Mouse (Mus musculus) liver, postnatal 0 days (tissue): ENCODE results near the gene Crygf. TPM values are rescaled to one million over a fixed set of nuclear protein-coding genes. Genes with fewer than 3 reads are reported as not detected.
"Not testable (repeated sequence)": the region's sequence is repeated elsewhere in the genome, so short reads cannot be mapped to it uniquely, and the experiment has no call there.

ENCODE experiments used
- ATAC-seq: fragments of 200-750 bp; cut with Nextera tagmentation; 2 replicates; pipeline ENCODE4 v1.8.0; 2017; ENCODE audit warnings: mild to moderate bottlenecking, moderate library complexity
- DNase-seq: peaks from one replicate; pipeline ENCODE4 v3.0.0-alpha.2; 2016
- H3K27ac ChIP-seq: fragments of 300-500 bp; sonication (generic); 2 replicates; pipeline ENCODE4 v1.5.1; 2014; ENCODE audit warnings: antibody characterized with exemption, moderate library complexity, mild to moderate bottlenecking, low read depth
- H3K27me3 ChIP-seq: fragments of 300-500 bp; sonication (generic); 2 replicates; pipeline ENCODE4 v1.6.1; 2014; ENCODE audit warnings: low read length, control low read depth, mixed read lengths; ENCODE audit not compliant: insufficient read depth
- H3K36me3 ChIP-seq: fragments of 300-500 bp; sonication (generic); replicated peaks from 2 replicates; pipeline ENCODE4 v1.6.1; 2014; ENCODE audit warnings: mild to moderate bottlenecking, control low read depth, low read length, moderate library complexity, mixed read lengths; ENCODE audit not compliant: insufficient read depth
- H3K4me1 ChIP-seq: fragments of 300-500 bp; sonication (generic); 2 replicates; pipeline ENCODE4 v1.6.1; 2014; ENCODE audit warnings: antibody characterized with exemption, mild to moderate bottlenecking, control low read depth; ENCODE audit not compliant: insufficient read depth
- H3K4me2 ChIP-seq: fragments of 300-500 bp; sonication (generic); 2 replicates; pipeline ENCODE4 v1.6.1; 2014; ENCODE audit warnings: low read depth, mild to moderate bottlenecking, low read length, moderate library complexity, mixed read lengths
- H3K4me3 ChIP-seq: fragments of 300-500 bp; sonication (generic); 2 replicates; pipeline ENCODE4 v1.5.1; 2014; ENCODE audit warnings: low read depth, low read length
- H3K9ac ChIP-seq: fragments of 300-500 bp; sonication (generic); replicated peaks from 2 replicates; pipeline ENCODE4 v1.6.1; 2014; ENCODE audit warnings: mild to moderate bottlenecking, moderate library complexity
- H3K9me3 ChIP-seq: fragments of 300-500 bp; sonication (generic); 2 replicates; pipeline ENCODE4 v1.6.1; 2016; ENCODE audit warnings: mild to moderate bottlenecking, control low read depth, low read length, mixed read lengths
- CTCF ChIP-seq: sonication (generic); IDR thresholded peaks from 2 replicates; pipeline ENCODE4 v1.5.1; 2016; ENCODE audit warnings: antibody characterized with exemption, low read depth
- EP300 ChIP-seq: IDR thresholded peaks from 2 replicates; pipeline ENCODE4 v1.6.1; 2016; ENCODE audit warnings: antibody characterized with exemption, low read depth, mild to moderate bottlenecking
- WGBS: fragments of 180-500 bp; shearing (Covaris S2); extraction: QIAGEN DNeasy Blood & Tissue Kit; methylation state at CpG from one replicate; pipeline ENCODE4 v1.1.7; 2014; ENCODE audit not compliant: insufficient replicate concordance; 5-methylcytosine and 5-hydroxymethylcytosine counted together
- polyA plus RNA-seq: library from polyadenylated mRNA; unstranded; fragments of >200 nt; fragmentation: Nextera tagmentation; extraction: Ambion mirVana; gene quantifications from 2 replicates; pipeline ENCODE4 v1.2.1, GENCODE M21; 2015

The Crygf gene
- not detected in 2 replicates for polyA plus RNA-seq

- Histone ChIP-seq H3K4me2 (no peak within 1 kb of the TSS), H3K4me3 (no peak within 1 kb of the TSS), H3K27ac (no peak within 1 kb of the TSS), H3K9me3 (no peaks in the 10 kb centered on the region), H3K9ac (no peak within 1 kb of the TSS), H3K27me3 (no peaks in the 10 kb centered on the region), H3K4me1 (no peaks in the 10 kb centered on the region), H3K36me3 (no peaks in the 10 kb centered on the region)
- 71% methylated on average over 4 of the region's 4 CpGs for WGBS
- TF ChIP-seq CTCF (no peak), EP300 (no peak)
- ATAC-seq = no peak
- DNase-seq = no peak
Measured at GRCm38 (mm10) chr1:65926294-65926693, at the start of gene Crygf. Gene Crygf, plus strand, starts transcription at chr1:65926520.

GRCm38 (mm10) chr1:65925361-65926210 lies 734 bp upstream of the Crygf start:
- H3K4me2 ChIP-seq = no peak overlapping the region
- H3K9me3 ChIP-seq = no peaks in the 10 kb centered on the region
- TF ChIP-seq EP300 (no peak), CTCF (no peak)
- DNase-seq (no peak), ATAC-seq (no peak)
- 54% methylated on average over 6 of the region's 6 CpGs for WGBS
- no peak overlapping the region for H3K4me3 ChIP-seq
- no peak overlapping the region for H3K27ac ChIP-seq
- H3K9ac ChIP-seq = no peak overlapping the region
- no peaks in the 10 kb centered on the region for H3K36me3 ChIP-seq
- no peaks in the 10 kb centered on the region for H3K27me3 ChIP-seq
- no peaks in the 10 kb centered on the region for H3K4me1 ChIP-seq

- not testable (repeated sequence) for H3K36me3 ChIP-seq, DNase-seq, H3K4me2 ChIP-seq, H3K4me1 ChIP-seq, H3K27me3 ChIP-seq, H3K9me3 ChIP-seq, ATAC-seq, H3K9ac ChIP-seq, H3K4me3 ChIP-seq, H3K27ac ChIP-seq
- 77% methylated on average over 11 of the region's 11 CpGs for WGBS
Measured at GRCm38 (mm10) chr1:65926696-65927095, 376 bp downstream of the Crygf start.

DNA sequence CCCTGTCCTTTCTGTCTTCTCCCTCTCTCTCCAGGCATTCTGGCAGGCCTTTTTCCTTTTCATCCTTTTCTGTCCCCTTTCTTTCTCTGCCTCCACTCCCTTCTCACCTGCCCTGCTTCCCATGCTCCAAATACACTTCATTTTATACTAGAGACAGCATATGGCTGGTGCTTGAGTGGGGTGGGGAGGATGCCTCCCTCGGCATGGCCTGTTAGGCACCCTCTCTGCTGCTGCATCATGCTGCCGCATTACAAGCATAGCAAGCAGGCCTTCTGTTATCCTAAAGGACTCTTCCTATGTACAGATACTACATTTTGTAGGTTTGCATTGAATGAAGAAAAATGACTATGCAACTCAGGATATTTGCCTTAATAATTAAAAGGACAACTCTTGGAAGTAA lies 3.7 kb downstream of the Crygf start:
- Histone ChIP-seq H3K9ac (no peak overlapping the region), H3K27ac (no peak overlapping the region), H3K4me1 (no peaks in the 10 kb centered on the region), H3K36me3 (no peaks in the 10 kb centered on the region), H3K27me3 (no peaks in the 10 kb centered on the region), H3K4me2 (no peak overlapping the region), H3K9me3 (no peaks in the 10 kb centered on the region), H3K4me3 (no peak overlapping the region)
- no peak for DNase-seq
- TF ChIP-seq CTCF (no peak), EP300 (no peak)
- ATAC-seq = no peak
- 79% methylated on average over 2 of the region's 2 CpGs for WGBS

- no peak for DNase-seq
- ATAC-seq = no peak
- Histone ChIP-seq H3K9me3 (no peaks in the 10 kb centered on the region), H3K4me1 (no peaks in the 10 kb centered on the region), H3K27ac (no peak overlapping the region), H3K4me2 (no peak overlapping the region), H3K27me3 (no peaks in the 10 kb centered on the region), H3K9ac (no peak overlapping the region), H3K36me3 (no peaks in the 10 kb centered on the region), H3K4me3 (no peak overlapping the region)
- 76% methylated on average over 4 of the region's 4 CpGs for WGBS
- no peak for TF ChIP-seq EP300
Measured at GRCm38 (mm10) chr1:65932091-65932812, 5.9 kb downstream of the Crygf start.

Other genes starting within 250 kb of the Crygf start
- 0.51 and 0.66 TPM in 2 replicates for gene Map2, start 248.8 kb downstream of the Crygf start, polyA plus RNA-seq